Mouse (Mus musculus): ENCODE data around the gene Ccdc85b. TPM values are rescaled to one million over a fixed set of nuclear protein-coding genes. Genes with fewer than 3 reads are reported as not detected.
A peak's percentile ranks its signal among the peaks of the same experiment; 100 is the strongest.

Ccdc85b gene
- polyA plus RNA-seq, 1 experiment: 12.1 TPM

DNA sequence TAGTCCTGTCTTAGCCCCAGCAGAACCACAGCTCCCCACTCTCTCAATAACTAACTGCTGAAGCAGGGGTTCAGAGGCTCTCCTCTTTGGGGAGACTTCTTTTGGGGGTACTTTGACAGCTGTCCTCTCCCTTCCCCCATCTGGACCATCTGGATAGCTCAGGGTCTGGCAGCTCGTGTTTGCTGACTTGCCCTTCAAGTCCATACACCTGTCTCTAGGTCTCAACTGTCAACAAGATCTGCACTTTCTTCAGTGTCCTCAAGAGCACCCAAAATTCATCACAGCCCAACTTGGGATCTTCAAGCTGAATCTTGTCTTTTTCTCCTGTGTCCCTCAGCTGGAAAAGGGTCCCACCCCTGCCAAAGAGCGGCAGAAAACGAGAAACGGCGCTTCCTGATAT, 35.9 kb downstream of the Ccdc85b start:
- no peak for DNase-seq (ENCODE audit: low read depth)
- TF ChIP-seq CTCF (IDR thresholded peaks at IDR 0.05; ENCODE audit: borderline replicate concordance, extremely low read depth, insufficient read depth, insufficient read length) (no peak), POLR2A (IDR thresholded peaks at IDR 0.05; ENCODE audit: borderline replicate concordance, extremely low read depth, insufficient read depth, insufficient read length, poor library complexity, severe bottlenecking) (no peak)

DNA sequence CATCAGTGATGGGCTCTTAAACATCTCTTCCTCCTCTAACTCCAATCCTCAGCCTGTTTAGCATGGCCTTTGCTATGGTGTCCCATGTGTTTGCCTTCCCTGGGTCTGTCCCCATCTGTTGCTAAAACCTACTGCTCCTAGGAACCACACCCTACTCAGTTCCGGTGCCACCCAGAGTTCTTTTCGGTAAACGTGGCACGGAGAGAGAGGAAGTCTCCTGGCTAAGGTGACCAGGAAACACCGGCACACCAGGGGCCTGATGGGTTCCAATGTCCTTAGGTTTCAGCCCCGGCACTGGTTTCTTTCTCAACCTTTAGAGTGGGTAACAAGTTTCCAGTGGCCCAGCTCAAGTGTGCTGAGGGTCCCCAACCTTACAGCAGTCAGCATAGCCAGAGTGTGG, 37.1 kb downstream of the Ccdc85b start:
- DNase-seq (ENCODE audit: low read depth): no peak

DNA sequence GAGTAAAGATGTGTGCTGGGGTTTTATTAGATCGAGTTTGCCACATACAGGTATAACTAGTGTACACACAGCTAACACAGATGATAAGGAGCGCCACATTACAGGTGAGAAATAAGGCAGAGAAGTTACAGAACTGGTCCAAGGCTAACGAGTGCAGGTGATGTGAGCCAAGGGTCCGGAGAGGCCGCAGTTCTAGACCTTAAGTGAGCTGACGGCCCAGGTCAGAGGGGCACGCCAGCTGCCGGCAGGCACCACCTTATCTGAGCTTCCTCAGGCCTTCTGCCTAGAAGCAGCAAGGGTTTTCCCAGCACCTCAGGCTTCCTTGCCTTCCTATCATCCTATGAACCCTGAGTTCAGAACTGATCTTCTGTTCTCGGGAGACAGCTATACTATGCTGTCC, 38.1 kb downstream of the Ccdc85b start:
- DNase-seq (ENCODE audit: low read depth): no peak
- TF ChIP-seq POLR2A (IDR thresholded peaks at IDR 0.05; ENCODE audit: borderline replicate concordance, extremely low read depth, insufficient read depth, insufficient read length, poor library complexity, severe bottlenecking) (no peak), CTCF (IDR thresholded peaks at IDR 0.05; ENCODE audit: borderline replicate concordance, extremely low read depth, insufficient read depth, insufficient read length) (no peak)

More for the DNA sequence above, 37.1 kb downstream of the Ccdc85b start:
- TF ChIP-seq CTCF (IDR thresholded peaks at IDR 0.05; ENCODE audit: borderline replicate concordance, extremely low read depth, insufficient read depth, insufficient read length) (no peak), POLR2A (IDR thresholded peaks at IDR 0.05; ENCODE audit: borderline replicate concordance, extremely low read depth, insufficient read depth, insufficient read length, poor library complexity, severe bottlenecking) (no peak)

DNA sequence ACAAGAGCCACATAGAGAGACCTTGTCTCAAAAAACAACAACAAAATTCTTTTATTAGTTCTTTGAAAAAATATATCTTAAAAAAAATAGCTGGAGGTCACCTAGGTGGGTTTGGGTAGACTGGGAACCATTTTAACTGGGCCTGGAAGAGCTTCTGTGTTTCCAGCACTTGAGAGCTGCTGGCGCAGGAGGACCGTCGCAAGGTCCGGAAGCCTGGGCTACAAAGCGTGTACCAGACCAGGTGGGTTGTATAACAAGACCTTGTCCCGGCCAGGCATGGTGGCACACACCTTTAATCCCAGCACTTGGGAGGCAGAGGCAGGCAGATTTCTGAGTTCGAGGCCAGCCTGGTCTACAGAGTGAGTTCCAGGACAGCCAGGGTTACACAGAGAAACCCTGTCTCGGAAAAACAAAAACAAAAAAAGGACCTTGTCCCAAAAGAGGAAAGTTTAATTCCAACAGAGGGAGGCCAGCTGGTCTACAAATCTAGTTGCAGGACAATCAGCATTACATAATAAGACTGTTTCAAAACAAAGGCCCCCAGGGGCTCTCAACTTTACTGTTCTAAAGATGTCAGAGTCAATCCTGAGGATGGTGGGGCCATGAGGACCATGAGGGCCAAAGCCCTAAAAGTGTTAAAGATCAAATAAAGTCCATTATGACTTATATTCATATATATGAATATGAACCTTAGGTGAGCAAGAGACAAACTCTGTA, 38.8 kb downstream of the Ccdc85b start:
- no peak for DNase-seq (ENCODE audit: low read depth)
- TF ChIP-seq CTCF (IDR thresholded peaks at IDR 0.05; ENCODE audit: borderline replicate concordance, extremely low read depth, insufficient read depth, insufficient read length) (no peak), POLR2A (IDR thresholded peaks at IDR 0.05; ENCODE audit: borderline replicate concordance, extremely low read depth, insufficient read depth, insufficient read length, poor library complexity, severe bottlenecking) (no peak)

DNA sequence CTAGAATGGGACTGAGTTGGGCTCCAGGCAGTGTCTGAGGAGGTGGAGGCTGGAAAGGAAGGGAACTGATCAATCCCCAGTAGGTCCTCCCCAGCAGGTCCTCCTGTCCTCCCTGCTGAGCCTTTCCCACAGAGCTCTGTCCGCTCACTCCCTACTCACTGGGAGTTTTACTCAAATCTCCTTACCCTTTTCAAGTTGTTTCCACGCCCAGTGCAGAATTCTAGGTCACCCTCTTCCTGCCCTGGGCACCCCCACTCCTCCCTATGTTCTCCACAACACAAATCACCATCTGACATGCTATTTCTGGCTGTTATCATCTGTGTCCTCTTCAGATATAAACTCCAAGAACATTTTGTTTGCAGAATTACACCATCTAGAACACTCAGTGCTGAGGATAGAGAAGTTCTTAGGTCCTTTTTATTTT, 43.1 kb downstream of the Ccdc85b start:
- TF ChIP-seq POLR2A (IDR thresholded peaks at IDR 0.05; ENCODE audit: borderline replicate concordance, extremely low read depth, insufficient read depth, insufficient read length, poor library complexity, severe bottlenecking): no peak
- TF ChIP-seq CTCF (IDR thresholded peaks at IDR 0.05; ENCODE audit: borderline replicate concordance, extremely low read depth, insufficient read depth, insufficient read length): no peak

DNA sequence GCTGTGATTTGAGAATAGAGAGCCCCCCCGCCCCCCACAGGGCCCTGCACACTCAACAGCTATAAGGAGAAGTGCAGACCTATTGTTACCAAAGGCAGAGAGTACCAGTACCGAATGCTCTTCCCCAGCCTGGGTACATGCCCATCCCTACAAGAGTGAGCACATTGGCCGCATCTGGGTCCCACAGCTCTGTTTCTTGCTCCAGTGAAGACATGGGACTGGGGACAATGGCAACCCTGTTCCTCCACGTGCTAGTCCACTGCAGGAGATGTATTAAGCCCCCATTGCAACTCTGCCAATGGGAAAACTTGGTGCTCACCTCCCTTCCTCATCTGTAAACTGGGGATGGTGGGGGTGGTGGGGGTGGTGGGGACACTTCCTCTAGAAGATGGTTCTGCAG, 43.9 kb downstream of the Ccdc85b start:
- TF ChIP-seq POLR2A (IDR thresholded peaks at IDR 0.05; ENCODE audit: borderline replicate concordance, extremely low read depth, insufficient read depth, insufficient read length, poor library complexity, severe bottlenecking) (no peak), CTCF (IDR thresholded peaks at IDR 0.05; ENCODE audit: borderline replicate concordance, extremely low read depth, insufficient read depth, insufficient read length) (no peak)
- no peak for DNase-seq (ENCODE audit: low read depth)

More for the DNA sequence above, 43.1 kb downstream of the Ccdc85b start:
- DNase-seq (ENCODE audit: low read depth): no peak

DNA sequence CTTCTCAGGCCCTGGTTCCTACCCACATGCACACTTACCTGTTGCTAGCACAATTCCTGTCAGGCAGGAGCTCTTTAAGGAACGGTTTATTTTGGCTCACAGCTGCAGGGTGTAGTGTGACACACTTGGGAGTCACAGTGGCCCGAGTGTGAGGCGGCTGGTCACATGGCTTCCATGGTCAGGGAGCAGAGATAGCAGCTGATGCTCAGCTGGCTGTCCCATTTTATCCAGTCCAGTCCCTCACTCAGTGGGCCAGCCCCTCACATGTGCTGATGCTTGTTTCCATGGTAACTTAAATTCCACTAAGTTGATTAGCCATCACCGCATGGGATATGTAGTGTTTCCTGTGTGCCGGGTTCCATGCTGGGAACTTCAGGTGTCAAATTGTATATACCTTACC, 45.7 kb downstream of the Ccdc85b start:
- TF ChIP-seq CTCF (IDR thresholded peaks at IDR 0.05; ENCODE audit: borderline replicate concordance, extremely low read depth, insufficient read depth, insufficient read length) (no peak), POLR2A (IDR thresholded peaks at IDR 0.05; ENCODE audit: borderline replicate concordance, extremely low read depth, insufficient read depth, insufficient read length, poor library complexity, severe bottlenecking) (no peak)
- no peak for DNase-seq (ENCODE audit: low read depth)

DNA sequence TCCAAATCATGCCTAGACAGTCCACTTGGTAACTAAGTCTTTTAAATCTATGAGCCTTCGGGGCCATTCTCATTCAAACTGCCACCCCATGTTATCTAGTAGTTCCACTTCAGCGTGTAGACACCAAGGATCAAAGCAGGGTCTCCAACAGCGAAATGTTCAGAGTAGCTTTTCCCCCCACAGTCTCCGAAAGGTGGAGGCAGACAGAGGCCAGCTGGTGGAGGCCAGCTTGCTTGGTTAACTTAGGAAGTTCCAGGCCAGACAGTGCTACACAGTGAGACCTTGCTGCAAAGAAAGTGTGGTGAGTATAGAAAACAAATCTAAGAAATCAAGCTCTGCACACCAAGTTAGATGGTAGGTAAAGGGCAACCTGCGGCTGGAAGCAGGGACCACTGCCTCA, 47.1 kb downstream of the Ccdc85b start:
- TF ChIP-seq CTCF (IDR thresholded peaks at IDR 0.05; ENCODE audit: borderline replicate concordance, extremely low read depth, insufficient read depth, insufficient read length): no peak
- no peak for TF ChIP-seq POLR2A (IDR thresholded peaks at IDR 0.05; ENCODE audit: borderline replicate concordance, extremely low read depth, insufficient read depth, insufficient read length, poor library complexity, severe bottlenecking)

DNA sequence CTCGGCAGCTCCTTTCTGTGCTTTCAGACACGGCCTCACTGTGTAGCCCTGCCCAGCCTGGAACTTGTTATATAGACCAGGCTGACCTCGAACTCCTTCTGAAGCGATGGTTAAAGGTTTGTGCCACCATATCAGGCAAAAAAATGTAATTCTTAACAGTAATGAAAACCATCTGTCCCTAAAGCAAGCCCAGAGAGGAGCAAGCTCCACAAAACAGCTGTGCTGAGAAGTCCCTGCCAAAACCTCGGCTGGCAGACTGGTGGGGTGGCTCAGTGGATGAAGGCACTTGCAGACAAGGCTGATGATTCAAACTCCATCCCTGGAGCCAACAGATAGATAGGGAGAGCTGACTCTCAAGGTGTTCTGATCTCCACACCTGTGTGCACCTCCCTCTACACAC, 48.6 kb downstream of the Ccdc85b start:
- TF ChIP-seq POLR2A (IDR thresholded peaks at IDR 0.05; ENCODE audit: borderline replicate concordance, extremely low read depth, insufficient read depth, insufficient read length, poor library complexity, severe bottlenecking): no peak
- TF ChIP-seq CTCF (IDR thresholded peaks at IDR 0.05; ENCODE audit: borderline replicate concordance, extremely low read depth, insufficient read depth, insufficient read length): no peak
- DNase-seq (ENCODE audit: low read depth): peak; percentile 24

More for the DNA sequence above, 47.1 kb downstream of the Ccdc85b start:
- no peak for DNase-seq (ENCODE audit: low read depth)

DNA sequence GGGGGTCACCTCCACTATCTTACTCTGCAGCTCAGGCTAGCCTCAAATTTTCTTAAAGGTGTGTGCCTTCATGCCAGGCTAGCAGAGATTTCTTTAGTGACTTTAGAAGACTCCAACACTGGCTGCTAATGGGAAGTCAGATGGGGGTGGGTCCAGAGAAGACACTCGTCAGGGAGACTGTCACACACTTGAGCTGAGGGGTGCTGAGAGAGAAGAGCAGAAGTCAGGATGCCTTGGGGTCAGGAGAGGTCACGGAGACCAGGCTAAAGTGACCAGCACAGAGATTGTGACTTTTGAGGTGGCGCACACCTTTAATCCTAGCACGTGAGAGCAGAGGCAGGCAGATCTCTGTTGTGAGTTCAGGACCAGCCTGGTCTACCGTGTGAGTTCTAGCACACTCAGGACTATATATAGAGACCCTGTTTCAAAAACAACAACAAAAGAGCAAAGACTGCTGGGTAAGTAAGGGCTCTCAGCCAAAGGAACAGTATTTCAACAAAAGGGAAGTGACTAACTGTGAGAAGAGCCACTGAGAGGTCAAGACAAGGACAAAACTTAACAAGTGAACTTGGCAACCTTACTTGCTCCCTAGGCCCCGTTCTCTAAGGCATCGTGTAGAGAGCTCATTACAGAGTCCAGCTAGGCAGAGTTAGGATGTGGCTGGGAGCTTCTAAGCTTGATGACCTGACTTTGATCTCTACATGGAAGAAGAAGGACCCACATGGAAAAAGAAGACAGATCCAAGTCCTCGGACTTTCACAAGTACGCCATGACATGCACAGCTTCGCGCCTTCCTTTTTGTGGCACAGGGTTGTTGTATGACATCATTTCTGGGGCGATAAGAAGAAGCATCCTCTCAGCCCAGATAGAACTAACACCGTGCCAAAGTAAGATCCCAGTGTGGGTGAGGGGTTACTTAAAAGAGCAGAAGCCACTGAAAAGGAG, 49.4 kb downstream of the Ccdc85b start:
- TF ChIP-seq CTCF (IDR thresholded peaks at IDR 0.05; ENCODE audit: borderline replicate concordance, extremely low read depth, insufficient read depth, insufficient read length) (no peak), POLR2A (IDR thresholded peaks at IDR 0.05; ENCODE audit: borderline replicate concordance, extremely low read depth, insufficient read depth, insufficient read length, poor library complexity, severe bottlenecking) (no peak)
- no peak for DNase-seq (ENCODE audit: low read depth)

DNA sequence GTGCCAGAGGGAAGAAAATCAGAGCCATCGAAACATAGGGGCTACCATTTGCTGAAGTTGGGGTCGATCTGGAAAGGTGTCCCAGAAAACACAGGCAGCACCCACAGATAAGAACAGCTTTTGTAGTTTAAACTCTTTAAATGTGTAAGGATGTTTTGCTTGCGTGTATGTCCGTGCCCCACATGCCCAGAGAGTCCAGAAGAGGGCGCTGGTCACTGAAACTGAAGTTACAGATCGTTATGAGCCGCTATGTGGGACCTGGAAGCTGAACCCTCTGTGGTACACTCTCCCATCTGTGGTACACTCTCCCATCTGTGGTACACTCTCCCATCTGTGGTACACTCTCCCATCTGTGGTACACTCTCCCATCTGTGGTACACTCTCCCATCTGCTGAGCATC, 50.6 kb downstream of the Ccdc85b start:
- peak; percentile 86 for DNase-seq (ENCODE audit: low read depth)
- TF ChIP-seq CTCF (IDR thresholded peaks at IDR 0.05; ENCODE audit: borderline replicate concordance, extremely low read depth, insufficient read depth, insufficient read length): peak; percentile 62; the same call in 1 of the 2 replicates
- no peak for TF ChIP-seq POLR2A (IDR thresholded peaks at IDR 0.05; ENCODE audit: borderline replicate concordance, extremely low read depth, insufficient read depth, insufficient read length, poor library complexity, severe bottlenecking)

All from brain, embryonic 14.5 days (tissue).